Mouse (Mus musculus) kidney, adult 2 months (tissue): ENCODE results near the gene Spcs3.
"Not testable (repeated sequence)": the region's sequence is repeated elsewhere in the genome, so short reads cannot be mapped to it uniquely, and the experiment has no call there.

Experiments used
- CTCF ChIP-seq: fragments of 200-500 bp; conservative IDR thresholded peaks from 2 replicates; pipeline ENCODE4 v1.5.1; 2011; ENCODE audit warnings: low read depth, mild to moderate bottlenecking, control low read depth, low read length, moderate library complexity, mixed read lengths; ENCODE audit not compliant: insufficient read depth, insufficient read length
- POLR2A ChIP-seq: fragments of 200-500 bp; IDR thresholded peaks from one replicate; pipeline ENCODE4 v1.6.1; 2011; ENCODE audit warnings: low read depth, low read length, control low read depth

GRCm38 (mm10) chr8:54512200-54512599 lies 17.6 kb downstream of the Spcs3 start:
- not testable (repeated sequence) for TF ChIP-seq CTCF, POLR2A
